Mouse (Mus musculus): ENCODE results near the gene Olfr1362.

DNA sequence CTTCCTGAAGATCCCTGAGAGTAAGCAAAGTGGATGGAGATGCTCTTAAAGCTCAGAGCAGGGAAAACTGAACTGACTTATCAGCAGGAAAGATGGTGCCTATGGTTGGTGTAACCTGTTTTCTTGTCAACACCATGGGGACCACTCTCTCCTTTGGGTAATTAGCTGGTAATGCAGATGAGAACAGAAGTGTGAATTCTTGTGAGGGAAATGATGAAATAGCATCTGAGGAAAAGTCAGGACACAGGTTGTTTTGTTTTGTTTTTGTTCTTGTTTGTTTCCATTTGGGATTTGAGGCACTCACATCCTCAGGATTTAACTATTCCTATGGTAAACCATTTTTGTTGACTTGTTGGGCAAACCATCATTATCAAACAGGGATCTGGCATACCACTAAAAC, at the start of gene Olfr1362:
- TF ChIP-seq CTCF (IDR thresholded peaks at IDR 0.05; ENCODE audit: low read depth) (no peak), EP300 (IDR thresholded peaks at IDR 0.05; ENCODE audit: low read depth) (no peak)

Measured in liver, postnatal 0 days (tissue).